Mouse (Mus musculus) heart, postnatal 0 days (tissue): ENCODE data around the gene Uhrf1bp1l.

Source experiments
- CTCF ChIP-seq: IDR thresholded peaks from 2 replicates; pipeline ENCODE4 v1.5.1; 2016; ENCODE audit warnings: antibody characterized with exemption, control low read depth, low read depth
- EP300 ChIP-seq: IDR thresholded peaks from 2 replicates; pipeline ENCODE4 v1.6.1; 2016; ENCODE audit warnings: antibody characterized with exemption, low read depth

DNA sequence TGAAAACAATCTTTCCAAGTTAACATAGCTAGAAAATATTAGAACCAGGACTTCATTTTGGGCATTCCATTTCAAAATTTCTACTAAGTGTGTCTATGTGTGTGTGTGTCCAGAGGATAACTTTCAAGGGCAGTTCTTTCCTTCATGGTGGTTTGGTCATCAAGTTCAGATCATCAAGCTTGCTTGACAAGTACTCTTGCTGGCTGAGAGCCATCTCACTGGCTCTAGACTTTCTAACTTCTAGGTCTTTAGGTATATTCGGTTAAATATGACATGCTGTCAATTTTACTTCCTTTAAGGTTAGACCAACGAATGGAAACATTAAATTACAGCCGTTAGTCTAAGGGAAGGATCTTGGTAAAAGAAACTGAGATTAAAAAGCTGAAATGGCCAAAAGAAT, 450 bp upstream of the Uhrf1bp1l start:
- no peak for TF ChIP-seq CTCF
- TF ChIP-seq EP300, result no peak
